Mouse (Mus musculus) embryonic stem cell, embryonic (primary cell): ENCODE results near the gene Fbxw4.

ENCODE experiments used
- CTCF ChIA-PET, 4 experiments: fragments of 300-600 bp in 2 of 4; fragments of 350-600 bp in 2 of 4; sonication (Branson Sonifier 250); formaldehyde crosslinking; loops; one replicate each; lab custom pipeline; 2022; ENCODE audit warnings: inconsistent platforms in 2 of 4; lab: Charles Lee
- POLR2A ChIA-PET, 4 experiments: fragments of 300-600 bp in 2 of 4; fragments of 350-600 bp in 2 of 4; sonication (Branson Sonifier 250); formaldehyde crosslinking; loops; one replicate each; lab custom pipeline; 2022; ENCODE audit warnings: antibody characterized with exemption in 4 of 4, inconsistent platforms in 1 of 4; lab: Charles Lee

The Fbxw4 gene

DNA sequence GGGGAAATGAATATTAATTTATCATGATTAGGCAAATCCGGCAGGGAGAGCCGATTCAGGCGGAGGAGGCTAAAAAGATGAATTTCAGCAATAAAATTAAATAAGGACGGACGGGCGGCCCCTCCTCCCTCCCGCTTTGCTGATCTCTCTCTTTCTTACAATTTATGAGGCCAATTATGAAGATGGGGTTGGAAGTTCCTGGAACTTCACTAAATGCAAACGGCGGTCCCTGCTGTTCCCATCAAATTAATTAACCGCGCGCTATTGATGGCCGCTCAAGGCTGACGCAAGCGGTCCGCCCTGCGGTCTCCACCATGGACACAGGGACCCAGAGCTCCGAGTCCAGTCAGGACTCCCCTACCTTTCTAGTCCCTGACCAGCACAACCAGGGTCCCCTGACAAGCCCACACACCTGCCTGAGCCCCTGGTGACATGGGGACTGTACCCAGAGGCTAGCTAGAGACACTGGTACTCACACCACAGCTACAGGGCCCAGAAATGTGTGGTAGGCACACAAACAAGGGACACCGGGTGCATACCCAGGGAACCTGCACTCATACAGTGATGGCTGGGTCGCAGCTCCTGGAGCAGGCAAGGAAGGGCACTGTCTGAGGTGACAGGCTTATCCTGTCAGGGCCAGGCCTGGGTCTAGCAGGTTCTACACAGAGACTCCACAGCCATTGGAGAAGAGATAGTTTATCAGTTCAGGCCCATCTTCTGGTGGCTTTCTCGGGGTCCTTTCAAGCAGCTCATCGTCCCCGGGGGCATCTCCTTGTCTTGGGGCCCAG is 110.8 kb downstream of the Fbxw4 start:
- POLR2A ChIA-PET = interaction anchor here (0.6 to 1.9 kb wide), 12 partner anchors 10 to 307 kb away, joined by 3 to 7 read pairs (median 4); partner anchors contain the start of genes Gm17018 (in 2 of the 4) and Poll (in 2 of the 4)
- CTCF ChIA-PET = interaction anchor here (0.5 to 2.6 kb wide), 11 partner anchors 25 to 333 kb away, joined by 3 to 16 read pairs (median 4); no protein-coding TSS in a partner anchor

DNA sequence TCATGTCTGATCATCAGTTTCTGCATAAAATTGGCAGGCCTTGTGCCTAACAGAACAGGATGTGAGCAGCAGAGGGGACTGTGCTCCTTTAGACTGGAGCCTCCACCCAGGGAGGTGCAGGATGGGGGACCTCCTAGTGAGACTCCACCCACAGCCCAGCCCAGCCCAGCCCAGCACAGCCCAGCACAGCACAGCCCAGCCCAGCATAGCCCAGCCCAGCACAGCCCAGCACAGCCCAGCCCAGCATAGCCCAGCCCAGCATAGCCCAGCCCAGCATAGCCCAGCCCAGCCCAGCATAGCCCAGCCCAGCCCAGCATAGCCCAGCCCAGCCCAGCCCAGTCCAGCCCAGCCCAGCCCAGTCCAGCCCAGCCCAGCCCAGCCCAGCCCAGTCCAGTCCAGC is 111.9 kb downstream of the Fbxw4 start:
- POLR2A ChIA-PET = interaction anchor here in 2 of 4 experiments (0.7 to 1.9 kb wide), 3 partner anchors 11 to 251 kb away, joined by 3 to 7 read pairs (median 4); partner anchors contain the start of genes Gm17018 (in 1 of the 2) and Poll (in 1 of the 2)
- CTCF ChIA-PET = interaction anchor here in 2 of 4 experiments (1.3 to 4.5 kb wide), 5 partner anchors 26 to 332 kb away, joined by 3 to 49 read pairs (median 6); no protein-coding TSS in a partner anchor

DNA sequence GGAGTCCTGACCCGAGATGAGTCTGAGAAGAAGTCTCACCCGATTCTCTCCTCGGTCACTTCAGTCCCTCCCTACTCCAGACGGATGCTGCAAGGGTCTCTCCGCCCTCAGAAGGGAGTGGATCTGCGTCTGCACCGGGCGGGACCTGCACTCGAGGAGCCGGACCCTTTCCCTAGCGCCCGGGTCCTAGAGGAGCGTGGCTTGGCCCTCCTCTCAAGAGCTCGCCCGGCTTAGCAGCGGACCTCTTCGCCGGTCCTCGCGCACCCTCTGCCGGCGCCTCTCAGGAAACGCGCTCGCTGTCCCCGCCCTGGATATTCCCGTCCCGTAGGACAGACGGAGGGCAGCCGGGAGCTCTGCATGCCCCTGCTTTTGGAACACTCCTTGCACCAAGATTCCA is 115.2 kb downstream of the Fbxw4 start:
- CTCF ChIA-PET = interaction anchor here (0.5 to 4.5 kb wide), 72 partner anchors 9 to 696 kb away, joined by 3 to 49 read pairs (median 4); partner anchors contain the start of genes Gm17018 (in 2 of the 4), Poll (in 2 of the 4) and Lbx1 (in 1 of the 4)
- POLR2A ChIA-PET = interaction anchor here in 3 of 4 experiments (0.5 to 2.6 kb wide), 17 partner anchors 10 to 539 kb away, joined by 3 to 7 read pairs (median 3); partner anchors contain the start of genes Gm17018 (in 2 of the 3), Poll (in 2 of the 3), Mrpl43 (in 1 of the 3) and Twnk (in 1 of the 3)

GRCm38 (mm10) chr19:45544152-45544924 is 115.8 kb downstream of the Fbxw4 start:
- ChIA-PET CTCF (interaction anchor here (0.5 to 4.5 kb wide), 60 partner anchors 9 to 697 kb away, joined by 3 to 49 read pairs (median 4); partner anchors contain the start of genes Gm17018 (in 2 of the 4), Poll (in 2 of the 4) and Lbx1 (in 1 of the 4)), POLR2A (interaction anchor here in 3 of 4 experiments (0.6 to 1.7 kb wide), 15 partner anchors 10 to 538 kb away, joined by 3 to 7 read pairs (median 3); partner anchors contain the start of genes Gm17018 (in 2 of the 3), Poll (in 2 of the 3), Mrpl43 (in 1 of the 3) and Twnk (in 1 of the 3))

GRCm38 (mm10) chr19:45542061-45542460 is 118.1 kb downstream of the Fbxw4 start:
- ChIA-PET CTCF (interaction anchor here in 3 of 4 experiments (0.8 to 1.5 kb wide), 8 partner anchors 32 to 511 kb away, joined by 3 to 6 read pairs (median 4); no protein-coding TSS in a partner anchor), POLR2A (interaction anchor here in 2 of 4 experiments (0.6 to 1.4 kb wide), 6 partner anchors 8 to 255 kb away, joined by 3 to 4 read pairs (median 3); no protein-coding TSS in a partner anchor)

DNA sequence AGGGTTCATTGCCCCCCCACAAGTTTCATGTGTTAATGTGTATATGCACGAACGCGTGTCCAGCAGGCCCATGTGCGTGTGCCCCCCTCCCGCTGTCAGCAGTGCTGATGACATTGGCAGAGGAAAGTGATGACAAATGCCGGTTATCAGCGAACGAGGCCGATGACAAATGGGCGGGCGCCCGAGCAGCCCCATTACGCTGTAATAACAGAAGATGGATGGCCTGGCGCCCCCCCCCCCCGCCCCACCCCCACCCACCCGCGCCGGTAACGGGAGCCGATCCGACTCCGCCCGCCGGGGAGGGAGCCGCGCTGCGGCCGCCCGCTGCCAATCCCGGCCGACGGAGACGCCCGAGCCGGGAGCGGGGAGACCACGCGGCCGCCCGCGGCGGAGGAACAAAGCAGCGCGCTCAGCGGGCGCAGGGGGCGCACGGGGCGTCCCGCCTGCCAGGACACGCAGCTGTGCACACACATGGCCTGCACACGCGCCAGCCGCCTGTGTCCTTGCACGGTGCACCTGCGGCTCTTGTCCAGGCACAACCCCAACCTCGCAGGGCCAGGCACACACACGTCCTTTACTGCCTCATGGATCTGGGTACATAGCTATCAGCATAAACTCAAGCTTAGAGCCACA is 118.6 kb downstream of the Fbxw4 start:
- POLR2A ChIA-PET = interaction anchor here in 2 of 4 experiments (0.6 to 1.4 kb wide), 8 partner anchors 9 to 255 kb away, joined by 3 to 4 read pairs (median 3); no protein-coding TSS in a partner anchor
- CTCF ChIA-PET = interaction anchor here (0.6 to 1.5 kb wide), 7 partner anchors 12 to 321 kb away, joined by 3 to 6 read pairs (median 4); no protein-coding TSS in a partner anchor

GRCm38 (mm10) chr19:45540657-45541408 is 119.3 kb downstream of the Fbxw4 start:
- POLR2A ChIA-PET = interaction anchor here in 1 of 4 experiments (0.8 to 1.4 kb wide), 3 partner anchors 10 to 117 kb away, joined by 3 to 4 read pairs (median 3); no protein-coding TSS in a partner anchor

DNA sequence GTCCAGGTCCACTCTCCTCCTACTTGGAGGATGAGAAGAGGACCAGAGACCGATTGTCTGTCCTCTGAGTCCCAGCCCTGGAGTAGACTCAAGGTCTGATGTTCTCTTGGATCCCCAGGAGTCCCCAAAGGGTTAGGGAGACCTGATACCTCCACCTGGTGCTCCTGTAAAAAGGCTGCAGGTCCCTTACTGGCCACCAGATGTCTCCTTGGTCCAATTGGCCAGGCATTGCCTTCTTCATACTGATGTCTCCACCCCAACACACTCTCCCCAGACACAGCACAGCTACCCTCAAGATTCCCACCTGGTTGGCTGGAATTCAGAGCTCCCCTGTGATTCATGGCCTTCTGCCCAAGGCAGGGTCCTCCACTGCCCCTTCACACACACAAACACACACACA is 122.6 kb downstream of the Fbxw4 start:
- ChIA-PET POLR2A (interaction anchor here in 3 of 4 experiments (1.0 to 1.8 kb wide), 6 partner anchors 12 to 210 kb away, joined by 3 to 5 read pairs (median 4); no protein-coding TSS in a partner anchor), CTCF (interaction anchor here (0.5 to 2.4 kb wide), 18 partner anchors 9 to 321 kb away, joined by 3 to 14 read pairs (median 4); no protein-coding TSS in a partner anchor)

More at GRCm38 (mm10) chr19:45540657-45541408, 119.3 kb downstream of the Fbxw4 start:
- CTCF ChIA-PET = interaction anchor here in 3 of 4 experiments (0.6 to 1.5 kb wide), 5 partner anchors 11 to 320 kb away, joined by 3 to 6 read pairs (median 4); no protein-coding TSS in a partner anchor

- ChIA-PET CTCF (interaction anchor here in 1 of 4 experiments (1.2 kb wide), 1 partner anchor 38 kb away, joined by 3 read pairs; no protein-coding TSS in a partner anchor), POLR2A (interaction anchor here in 2 of 4 experiments (0.6 to 1.7 kb wide), 3 partner anchors 147 to 210 kb away, joined by 3 read pairs; no protein-coding TSS in a partner anchor)
These were observed 124.2 kb downstream of the Fbxw4 start for GRCm38 (mm10) chr19:45535929-45536328.

GRCm38 (mm10) chr19:45535214-45535735 is 124.8 kb downstream of the Fbxw4 start:
- POLR2A ChIA-PET = interaction anchor here in 2 of 4 experiments (0.8 to 1.7 kb wide), 5 partner anchors 9 to 197 kb away, joined by 3 to 5 read pairs (median 3); no protein-coding TSS in a partner anchor
- CTCF ChIA-PET = interaction anchor here (0.7 to 1.5 kb wide), 5 partner anchors 12 to 769 kb away, joined by 3 to 4 read pairs (median 3); partner anchors contain the start of gene Nfkb2 (in 1 of the 4)

DNA sequence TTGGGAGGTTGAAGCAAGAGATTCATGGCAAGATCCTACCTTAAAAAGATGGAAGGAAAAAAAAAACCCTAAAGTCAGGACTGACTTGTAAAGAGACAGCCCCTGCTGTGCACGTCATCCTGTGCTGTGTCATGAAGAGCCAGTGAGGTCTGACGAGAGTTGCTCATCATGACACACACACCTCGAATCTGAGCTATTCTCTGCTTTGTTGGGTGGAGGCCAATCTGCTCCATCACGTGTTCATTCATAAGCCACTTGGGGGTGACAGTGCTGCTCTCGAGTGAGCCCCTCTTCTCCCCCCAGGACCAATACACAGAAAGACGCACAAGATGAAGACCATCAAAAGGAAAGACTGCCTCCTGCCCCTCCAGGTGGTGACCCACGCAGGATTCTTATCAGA is 126.5 kb downstream of the Fbxw4 start:
- CTCF ChIA-PET = interaction anchor here in 1 of 4 experiments (1.4 kb wide), 1 partner anchor 40 kb away, joined by 3 read pairs; no protein-coding TSS in a partner anchor
- POLR2A ChIA-PET = interaction anchor here in 1 of 4 experiments (0.6 to 1.0 kb wide), 4 partner anchors 15 to 1813 kb away, joined by 3 to 4 read pairs (median 4); partner anchors contain the start of genes Gm17018 and Poll

- ChIA-PET POLR2A (interaction anchor here in 2 of 4 experiments (0.9 to 1.1 kb wide), 3 partner anchors 10 to 54 kb away, joined by 3 read pairs; no protein-coding TSS in a partner anchor), CTCF (interaction anchor here in 1 of 4 experiments (1.0 kb wide), 1 partner anchor 13 kb away, joined by 4 read pairs; no protein-coding TSS in a partner anchor)
These were observed 128.6 kb downstream of the Fbxw4 start for GRCm38 (mm10) chr19:45531554-45531953.

DNA sequence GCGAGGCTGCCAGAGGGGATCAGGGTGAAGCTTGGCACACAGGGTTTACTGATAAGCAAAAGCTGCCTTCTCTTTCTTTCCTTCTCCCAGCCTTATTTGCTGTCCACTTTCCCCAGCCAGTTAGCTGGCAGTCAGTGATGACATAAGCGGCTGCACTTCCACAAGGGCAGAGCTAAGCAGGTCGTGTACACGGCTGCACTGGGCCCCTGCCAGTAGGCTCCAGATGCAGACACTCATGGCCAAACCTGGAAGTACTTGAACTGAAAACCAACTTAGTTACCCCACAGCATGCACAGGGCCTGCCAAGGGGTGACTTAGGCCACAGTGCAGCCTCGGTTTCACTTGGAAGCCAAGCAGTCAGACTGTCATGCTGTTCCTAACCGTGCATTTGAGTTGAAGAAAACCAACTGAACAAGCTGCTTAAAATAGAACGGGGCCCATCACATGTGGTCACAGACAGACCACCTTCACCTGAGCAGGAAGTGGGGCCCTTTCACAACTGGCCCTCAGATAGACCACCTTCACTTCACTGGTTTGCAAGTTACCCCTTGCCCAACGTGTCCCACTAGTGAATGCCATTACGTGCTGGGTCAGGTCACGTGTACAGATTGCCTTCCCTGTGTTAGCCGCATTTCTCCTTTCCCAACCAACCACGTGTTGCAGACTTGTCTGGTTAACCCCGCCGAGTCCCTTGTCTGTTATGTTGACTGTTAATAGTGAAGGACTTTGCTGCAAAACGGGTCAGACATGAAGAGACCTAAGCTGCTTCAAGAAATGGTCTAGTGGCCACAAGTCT is 129.7 kb downstream of the Fbxw4 start:
- ChIA-PET POLR2A (interaction anchor here in 2 of 4 experiments (0.5 to 1.7 kb wide), 6 partner anchors 11 to 211 kb away, joined by 3 to 4 read pairs (median 3); no protein-coding TSS in a partner anchor), CTCF (interaction anchor here in 2 of 4 experiments (0.8 to 1.4 kb wide), 2 partner anchors 15 to 315 kb away, joined by 4 to 7 read pairs; no protein-coding TSS in a partner anchor)

- POLR2A ChIA-PET = interaction anchor here in 1 of 4 experiments (0.9 to 1.7 kb wide), 2 partner anchors 12 to 15 kb away, joined by 3 read pairs; no protein-coding TSS in a partner anchor
These were observed 130.8 kb downstream of the Fbxw4 start for GRCm38 (mm10) chr19:45529294-45529693.

More at GRCm38 (mm10) chr19:45529294-45529693, 130.8 kb downstream of the Fbxw4 start:
- CTCF ChIA-PET = interaction anchor here in 1 of 4 experiments (0.5 kb wide), 1 partner anchor 12 kb away, joined by 3 read pairs; no protein-coding TSS in a partner anchor
